Mouse (Mus musculus): ENCODE measurements around the gene Stpg1. TPM values are rescaled to one million over a fixed set of nuclear protein-coding genes. Genes with fewer than 3 reads are reported as not detected.

The Stpg1 gene
- polyA plus RNA-seq, 1 experiment from 2014 or later: 0.13 TPM

- Histone ChIP-seq H3K4me2 (no peak overlapping the region), H3K4me3 (ENCODE audit: low read depth, low read length) (no peak overlapping the region), H3K36me3 (ENCODE audit: control insufficient read depth, insufficient read depth, low read length) (no peaks in the 10 kb centered on the region), H3K27ac (ENCODE audit: low read depth, low read length) (no peak overlapping the region), H3K9me3 (replicated peaks; ENCODE audit: control insufficient read depth, low read length) (no peaks in the 10 kb centered on the region; the same call in 1 of the 2 replicates), H3K27me3 (ENCODE audit: control insufficient read depth, insufficient read depth, low read length) (no peaks in the 10 kb centered on the region), H3K9ac (ENCODE audit: low read depth, low read length) (no peak overlapping the region), H3K4me1 (ENCODE audit: control insufficient read depth, insufficient read depth, low read length) (no peaks in the 10 kb centered on the region)
- ATAC-seq (replicated peaks; ENCODE audit: insufficient number of reproducible peaks, low FRiP score, low TSS enrichment): no peak
- 41% methylated on average over 4 of the region's 4 CpGs for WGBS (ENCODE audit: insufficient replicate concordance)
Observed at GRCm38 (mm10) chr4:135501587-135501986, 7.0 kb downstream of the Stpg1 start.

GRCm38 (mm10) chr4:135505794-135506193 is 11.2 kb downstream of the Stpg1 start:
- no peak overlapping the region for H3K4me3 ChIP-seq (ENCODE audit: low read depth, low read length)
- no peak for ATAC-seq (replicated peaks; ENCODE audit: insufficient number of reproducible peaks, low FRiP score, low TSS enrichment)
- WGBS (ENCODE audit: insufficient replicate concordance): 75% methylated on average over 11 of the region's 11 CpGs

GRCm38 (mm10) chr4:135507547-135508350 is 13.2 kb downstream of the Stpg1 start:
- Histone ChIP-seq H3K4me1 (ENCODE audit: control insufficient read depth, insufficient read depth, low read length) (no peaks in the 10 kb centered on the region; the same call in 1 of the 2 replicates), H3K27ac (ENCODE audit: low read depth, low read length) (no peak overlapping the region), H3K27me3 (ENCODE audit: control insufficient read depth, insufficient read depth, low read length) (no peaks in the 10 kb centered on the region), H3K9ac (ENCODE audit: low read depth, low read length) (peak overlapping the region; percentile 35; the same call in 1 of the 2 replicates), H3K9me3 (replicated peaks; ENCODE audit: control insufficient read depth, low read length) (no peaks in the 10 kb centered on the region), H3K4me3 (ENCODE audit: low read depth, low read length) (peak overlapping the region; percentile 24), H3K4me2 (peak overlapping the region; percentile 67), H3K36me3 (ENCODE audit: control insufficient read depth, insufficient read depth, low read length) (no peaks in the 10 kb centered on the region)
- WGBS (ENCODE audit: insufficient replicate concordance): 15% methylated on average over 22 of the region's 22 CpGs
- 0 out of 2 replicates have a peak, but pooled peaks have one; percentile 39 for ATAC-seq (replicated peaks; ENCODE audit: insufficient number of reproducible peaks, low FRiP score, low TSS enrichment)

More at GRCm38 (mm10) chr4:135505794-135506193, 11.2 kb downstream of the Stpg1 start:
- Histone ChIP-seq H3K27ac (ENCODE audit: low read depth, low read length) (no peak overlapping the region), H3K9ac (ENCODE audit: low read depth, low read length) (no peak overlapping the region), H3K4me2 (no peak overlapping the region), H3K4me1 (ENCODE audit: control insufficient read depth, insufficient read depth, low read length) (no peaks in the 10 kb centered on the region; the same call in 1 of the 2 replicates), H3K36me3 (ENCODE audit: control insufficient read depth, insufficient read depth, low read length) (no peaks in the 10 kb centered on the region), H3K27me3 (ENCODE audit: control insufficient read depth, insufficient read depth, low read length) (no peaks in the 10 kb centered on the region), H3K9me3 (replicated peaks; ENCODE audit: control insufficient read depth, low read length) (no peaks in the 10 kb centered on the region; the same call in 1 of the 2 replicates)

GRCm38 (mm10) chr4:135508419-135509039 is 13.9 kb downstream of the Stpg1 start:
- H3K4me2 ChIP-seq: peak overlapping the region; percentile 47
- no peak overlapping the region for H3K9ac ChIP-seq (ENCODE audit: low read depth, low read length)
- 15% methylated on average over 13 of the region's 13 CpGs for WGBS (ENCODE audit: insufficient replicate concordance)
- H3K36me3 ChIP-seq (ENCODE audit: control insufficient read depth, insufficient read depth, low read length): no peaks in the 10 kb centered on the region
- no peak overlapping the region for H3K27ac ChIP-seq (ENCODE audit: low read depth, low read length)
- no peaks in the 10 kb centered on the region for H3K9me3 ChIP-seq (replicated peaks; ENCODE audit: control insufficient read depth, low read length)
- 0 out of 2 replicates have a peak, but pooled peaks have one; percentile 10 for ATAC-seq (replicated peaks; ENCODE audit: insufficient number of reproducible peaks, low FRiP score, low TSS enrichment)
- H3K27me3 ChIP-seq (ENCODE audit: control insufficient read depth, insufficient read depth, low read length): no peaks in the 10 kb centered on the region
- no peaks in the 10 kb centered on the region; the same call in 1 of the 2 replicates for H3K4me1 ChIP-seq (ENCODE audit: control insufficient read depth, insufficient read depth, low read length)
- no peak overlapping the region for H3K4me3 ChIP-seq (ENCODE audit: low read depth, low read length)

- Histone ChIP-seq H3K9ac (ENCODE audit: low read depth, low read length) (no peak overlapping the region), H3K36me3 (ENCODE audit: control insufficient read depth, insufficient read depth, low read length) (no peaks in the 10 kb centered on the region), H3K4me1 (ENCODE audit: control insufficient read depth, insufficient read depth, low read length) (no peaks in the 10 kb centered on the region; the same call in 1 of the 2 replicates), H3K27me3 (ENCODE audit: control insufficient read depth, insufficient read depth, low read length) (no peaks in the 10 kb centered on the region), H3K4me2 (no peak overlapping the region), H3K27ac (ENCODE audit: low read depth, low read length) (no peak overlapping the region), H3K9me3 (replicated peaks; ENCODE audit: control insufficient read depth, low read length) (no peaks in the 10 kb centered on the region), H3K4me3 (ENCODE audit: low read depth, low read length) (no peak overlapping the region)
- no peak for ATAC-seq (replicated peaks; ENCODE audit: insufficient number of reproducible peaks, low FRiP score, low TSS enrichment)
- WGBS (ENCODE audit: insufficient replicate concordance): 65% methylated on average over 12 of the region's 12 CpGs
Observed at GRCm38 (mm10) chr4:135509515-135509914, 14.9 kb downstream of the Stpg1 start.

- Histone ChIP-seq H3K4me3 (ENCODE audit: low read depth, low read length) (no peak overlapping the region), H3K36me3 (ENCODE audit: control insufficient read depth, insufficient read depth, low read length) (no peaks in the 10 kb centered on the region), H3K4me2 (no peak overlapping the region), H3K9ac (ENCODE audit: low read depth, low read length) (no peak overlapping the region), H3K9me3 (replicated peaks; ENCODE audit: control insufficient read depth, low read length) (no peaks in the 10 kb centered on the region; the same call in 1 of the 2 replicates), H3K4me1 (ENCODE audit: control insufficient read depth, insufficient read depth, low read length) (no peaks in the 10 kb centered on the region; the same call in 1 of the 2 replicates), H3K27me3 (ENCODE audit: control insufficient read depth, insufficient read depth, low read length) (no peaks in the 10 kb centered on the region), H3K27ac (ENCODE audit: low read depth, low read length) (no peak overlapping the region)
- WGBS (ENCODE audit: insufficient replicate concordance): 78% methylated on average over 7 of the region's 7 CpGs
- ATAC-seq (replicated peaks; ENCODE audit: insufficient number of reproducible peaks, low FRiP score, low TSS enrichment): no peak
Observed at GRCm38 (mm10) chr4:135513865-135514264, 19.3 kb downstream of the Stpg1 start.

- Histone ChIP-seq H3K9ac (ENCODE audit: low read depth, low read length) (no peak overlapping the region), H3K9me3 (replicated peaks; ENCODE audit: control insufficient read depth, low read length) (no peaks in the 10 kb centered on the region; the same call in 1 of the 2 replicates), H3K27ac (ENCODE audit: low read depth, low read length) (no peak overlapping the region), H3K36me3 (ENCODE audit: control insufficient read depth, insufficient read depth, low read length) (no peaks in the 10 kb centered on the region), H3K4me3 (ENCODE audit: low read depth, low read length) (no peak overlapping the region), H3K4me1 (ENCODE audit: control insufficient read depth, insufficient read depth, low read length) (no peaks in the 10 kb centered on the region), H3K4me2 (no peak overlapping the region), H3K27me3 (ENCODE audit: control insufficient read depth, insufficient read depth, low read length) (no peaks in the 10 kb centered on the region)
- ATAC-seq (replicated peaks; ENCODE audit: insufficient number of reproducible peaks, low FRiP score, low TSS enrichment): no peak
- 63% methylated on average over 14 of the region's 14 CpGs for WGBS (ENCODE audit: insufficient replicate concordance)
Observed at GRCm38 (mm10) chr4:135514925-135515324, 20.3 kb downstream of the Stpg1 start.

- 53% methylated on average over 15 of the region's 15 CpGs for WGBS (ENCODE audit: insufficient replicate concordance)
- no peak for ATAC-seq (replicated peaks; ENCODE audit: insufficient number of reproducible peaks, low FRiP score, low TSS enrichment)
- Histone ChIP-seq H3K4me2 (no peak overlapping the region), H3K36me3 (ENCODE audit: control insufficient read depth, insufficient read depth, low read length) (no peaks in the 10 kb centered on the region), H3K27me3 (ENCODE audit: control insufficient read depth, insufficient read depth, low read length) (no peaks in the 10 kb centered on the region), H3K9ac (ENCODE audit: low read depth, low read length) (no peak overlapping the region), H3K27ac (ENCODE audit: low read depth, low read length) (no peak overlapping the region), H3K9me3 (replicated peaks; ENCODE audit: control insufficient read depth, low read length) (no peaks in the 10 kb centered on the region; the same call in 1 of the 2 replicates), H3K4me3 (ENCODE audit: low read depth, low read length) (no peak overlapping the region), H3K4me1 (ENCODE audit: control insufficient read depth, insufficient read depth, low read length) (no peaks in the 10 kb centered on the region)
Observed at GRCm38 (mm10) chr4:135516351-135517316, 22.0 kb downstream of the Stpg1 start.

Data from heart, embryonic 11.5 days (tissue).